ENCODE assay signal across 9 mouse cellular contexts in the genomic region with DNA sequence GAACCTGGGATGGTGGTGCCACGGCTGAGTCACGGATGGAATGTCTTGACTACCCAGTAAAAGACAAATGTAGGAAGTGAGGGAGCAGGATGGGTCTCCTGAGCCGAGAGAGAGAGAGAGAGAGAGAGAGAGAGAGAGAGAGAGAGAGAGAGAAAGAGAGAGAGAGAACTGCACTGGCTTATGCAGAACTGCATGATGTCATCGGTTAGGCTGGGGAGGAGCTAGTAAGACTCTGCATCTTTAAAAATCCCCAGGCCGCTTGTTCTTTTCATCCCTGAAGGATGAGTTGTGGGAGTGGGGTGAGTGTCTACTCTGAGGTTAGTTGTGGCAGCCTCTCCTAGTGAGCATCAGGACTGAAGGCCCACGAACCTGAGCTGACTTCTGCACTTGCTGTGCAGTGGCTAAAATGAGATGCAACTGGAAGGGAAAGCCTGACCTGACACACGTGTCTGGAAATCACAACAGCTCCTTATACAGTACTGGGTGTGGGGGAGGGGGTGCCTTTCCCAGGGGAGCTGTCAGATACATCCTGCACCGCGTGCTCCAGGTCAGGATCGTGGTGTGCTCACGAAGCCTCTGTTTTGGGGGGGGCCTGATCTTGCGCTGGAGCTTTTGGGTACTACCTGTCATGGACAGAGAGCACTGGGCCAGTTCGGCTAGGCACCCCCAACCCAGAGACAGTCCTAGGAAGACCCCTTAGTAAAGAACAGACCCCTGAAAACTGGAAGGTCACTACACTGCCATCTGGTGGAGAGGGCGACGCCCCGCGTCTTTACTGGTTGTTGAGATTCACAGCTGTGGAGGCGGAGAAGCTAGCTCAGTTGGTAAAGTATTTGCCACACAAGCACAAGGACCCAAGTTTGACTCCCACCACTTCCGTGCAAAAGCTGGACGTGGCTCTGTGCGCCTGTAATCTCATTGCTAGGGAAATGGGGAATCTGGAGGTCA. TPM values are rescaled to one million over a fixed set of nuclear protein-coding genes. Genes with fewer than 3 reads are reported as not detected.
DNase-seq lines count a peak whose midpoint lies in the region; ATAC-seq and TF ChIP-seq lines count a peak whose summit lies in the region.
"Had no signal": no experiment of that assay in that cellular context is flagged by ENCODE, and none has a peak within 500 bp of the region (broad histone marks: within the 10 kb centered on the region; RNA-seq: fewer than 3 reads in every experiment).

No protein-coding gene starts in this region.

- ATAC-seq in kidney, embryonic 14.5 days (ENCODE audit: low FRiP score, low TSS enrichment): 0 out of 2 replicates have a peak, but pooled peaks have one; percentile 14
- ATAC-seq in limb, embryonic 11.5 days (ENCODE audit: insufficient number of reproducible peaks, low FRiP score, low TSS enrichment, low read depth): no peak
- no peak for ATAC-seq in megakaryocyte-erythroid progenitor cell, adult 5-6 weeks (replicated peaks; ENCODE audit: low FRiP score, low TSS enrichment, poor library complexity, severe bottlenecking)

- H3K36me3 ChIP-seq in kidney, embryonic 14.5 days (ENCODE audit: control insufficient read depth, insufficient read depth, low read length): no peaks in the 10 kb centered on the region
- no peaks in the 10 kb centered on the region; the same call in 1 of the 2 replicates for H3K36me3 ChIP-seq in limb, embryonic 11.5 days (ENCODE audit: control insufficient read depth, insufficient read depth, low read length)

- H3K9ac ChIP-seq in kidney, embryonic 14.5 days (ENCODE audit: low read depth, low read length): no peak overlapping the region
- H3K9ac ChIP-seq in limb, embryonic 11.5 days (ENCODE audit: low read length): no peak overlapping the region

- TF ChIP-seq CTCF in brain, embryonic 14.5 days (IDR thresholded peaks at IDR 0.05; ENCODE audit: borderline replicate concordance, extremely low read depth, insufficient read depth, insufficient read length): peak; percentile 67

- no peak overlapping the region for H3K4me3 ChIP-seq in kidney, embryonic 14.5 days (ENCODE audit: low read length)
- no peak overlapping the region for H3K4me3 ChIP-seq in limb, embryonic 11.5 days (ENCODE audit: low read depth, low read length)

- no peak overlapping the region for H3K4me2 ChIP-seq in kidney, embryonic 14.5 days (replicated peaks; ENCODE audit: low read depth, low read length)
- no peak overlapping the region for H3K4me2 ChIP-seq in limb, embryonic 11.5 days (ENCODE audit: low read depth, severe bottlenecking)

- no peaks in the 10 kb centered on the region for H3K27me3 ChIP-seq in kidney, embryonic 14.5 days (ENCODE audit: control insufficient read depth, insufficient read depth, low read length)
- H3K27me3 ChIP-seq in limb, embryonic 11.5 days (ENCODE audit: control insufficient read depth, insufficient read depth, low read length): no peaks in the 10 kb centered on the region

- H3K27ac ChIP-seq in kidney, embryonic 14.5 days (ENCODE audit: low read depth, low read length): no peak overlapping the region
- H3K27ac ChIP-seq in limb, embryonic 11.5 days (replicated peaks; ENCODE audit: low read depth, low read length): no peak overlapping the region

- 49% methylated on average over 21 of the region's 21 CpGs for WGBS in kidney, embryonic 14.5 days
- WGBS in limb, embryonic 11.5 days: 48% methylated on average over 21 of the region's 21 CpGs

- H3K4me1 ChIP-seq in kidney, embryonic 14.5 days (ENCODE audit: control insufficient read depth, insufficient read depth, low read length): no peaks in the 10 kb centered on the region
- H3K4me1 ChIP-seq in limb, embryonic 11.5 days (ENCODE audit: control insufficient read depth, insufficient read depth, low read length): no peaks in the 10 kb centered on the region

- DNase-seq in kidney, adult 11 months: no peak
- peak; percentile 14 for DNase-seq in 3T3-L1 (ENCODE audit: low read depth, low spot score)
- DNase-seq in brain, embryonic 14.5 days (ENCODE audit: low read depth): peak; percentile 44
- DNase-seq in limb, embryonic 11.5 days (ENCODE audit: low spot score): peak; percentile 70
- DNase-seq in layer of hippocampus, adult 9-11 months: no peak
- no peak for DNase-seq in layer of hippocampus, postnatal 25 days (ENCODE audit: extremely low spot score in 1 of 2, low spot score in 1 of 2)

- H3K9me3 ChIP-seq in kidney, embryonic 14.5 days (ENCODE audit: control insufficient read depth, low read length): no peaks in the 10 kb centered on the region
- H3K9me3 ChIP-seq in limb, embryonic 11.5 days (ENCODE audit: control insufficient read depth, low read length): no peaks in the 10 kb centered on the region

- TF ChIP-seq POLR2A in brain, embryonic 14.5 days (IDR thresholded peaks at IDR 0.05; ENCODE audit: borderline replicate concordance, extremely low read depth, insufficient read depth, insufficient read length, poor library complexity, severe bottlenecking): no peak

RNA-seq across cellular contexts. Expression of a gene that starts 16.8 kb away (rescaled TPM):
- 0.31 and 0.50 TPM in 2 replicates for polyA plus RNA-seq in kidney, embryonic 14.5 days (2014; fragmentation: Nextera tagmentation; extraction: Ambion mirVana)
- 2.8 and 2.9 TPM in 2 replicates for polyA plus RNA-seq in brain, embryonic 14.5 days (2012; rRNA removed)
- polyA plus RNA-seq in limb, embryonic 11.5 days (2014; fragmentation: Nextera tagmentation; extraction: Ambion mirVana): 4.9 and 6.0 TPM in 2 replicates
- total RNA-seq in megakaryocyte-erythroid progenitor cell, adult 5-6 weeks (2014; fragmentation: Nextera tagmentation): not detected in 2 replicates
- total RNA-seq in megakaryocyte-erythroid progenitor cell, adult 5-6 weeks (2017): not detected in 2 replicates
- total RNA-seq in layer of hippocampus, postnatal 25 days (2021): under 1 TPM; 0.34 to 0.35 TPM
- total RNA-seq: hematopoietic stem cell, adult 5-6 weeks had no signal

Comparison
In these comparisons a context has a peak if more than half of its experiments do, and no peak if none do; other contexts are left out.
1. DNase-seq: peak in 3T3-L1 (single experiment), brain, embryonic 14.5 days (single experiment) and limb, embryonic 11.5 days (single experiment); none in kidney, adult 11 months (single experiment), layer of hippocampus, adult 9-11 months (single experiment) and layer of hippocampus, postnatal 25 days (0 of 2).